Mouse (Mus musculus) gonadal fat pad, adult 2 months (tissue): ENCODE data around the gene Prpf18. TPM values are rescaled to one million over a fixed set of nuclear protein-coding genes. Genes with fewer than 3 reads are reported as not detected.
"Not testable (repeated sequence)": the region's sequence is repeated elsewhere in the genome, so short reads cannot be mapped to it uniquely, and the experiment has no call there.

Source experiments
- DNase-seq: peaks from one replicate; pipeline ENCODE4 v3.0.0-alpha.2; 2012; ENCODE audit warnings: low read depth
- polyA plus RNA-seq: library from polyadenylated mRNA; depleted of rRNA; stranded (reverse); fragments of >200 nt; gene quantifications from 2 replicates; pipeline ENCODE4 v1.2.3, GENCODE M21; 2012

Gene Prpf18
- polyA plus RNA-seq, 1 experiment = 11.3 TPM

- DNase-seq = not testable (repeated sequence)
Measured at GRCm38 (mm10) chr2:4614276-4614929, 37.5 kb downstream of the Prpf18 start.

- DNase-seq = no peak
Measured at GRCm38 (mm10) chr2:4611704-4612103, 40.2 kb downstream of the Prpf18 start.

DNA sequence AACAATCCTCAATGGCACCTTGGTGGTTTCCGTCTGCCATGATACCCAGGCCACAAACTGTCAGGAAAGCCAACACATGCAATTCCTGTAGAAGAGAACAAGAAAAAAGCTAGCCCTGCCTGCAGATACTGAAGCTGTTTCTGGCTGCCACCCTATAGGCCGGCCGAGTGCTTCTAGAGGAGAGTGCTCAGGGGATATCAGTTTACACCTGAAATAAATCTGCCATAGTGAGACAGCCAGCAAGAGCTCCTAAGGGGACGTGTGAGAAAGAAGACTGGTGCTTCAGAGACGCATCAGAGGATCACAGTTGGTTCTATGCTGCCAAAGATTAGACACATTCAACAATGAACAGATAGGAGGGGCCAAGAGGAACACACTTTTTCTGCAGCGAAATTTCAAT is 40.6 kb downstream of the Prpf18 start:
- DNase-seq = no peak

GRCm38 (mm10) chr2:4609433-4609832 is 42.5 kb downstream of the Prpf18 start:
- DNase-seq = no peak

DNA sequence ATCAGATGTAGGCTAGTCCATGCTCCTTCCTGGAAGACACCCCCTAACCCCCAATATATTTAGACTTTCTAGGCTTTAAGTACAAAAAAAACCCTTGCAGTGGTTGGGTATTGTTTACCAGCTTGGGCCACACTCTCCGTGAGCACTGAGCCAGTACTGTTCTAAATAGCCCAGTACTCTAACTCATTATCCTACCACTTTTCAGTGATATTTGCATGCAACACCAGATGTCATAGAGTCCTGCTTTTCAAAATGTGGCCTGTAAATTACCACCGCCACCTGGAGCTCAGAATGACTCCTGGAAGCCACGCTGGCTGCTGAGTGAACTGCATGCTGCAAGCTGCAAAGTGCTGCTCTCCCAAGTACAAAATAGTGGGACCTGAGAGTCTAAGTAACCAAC is 43.7 kb downstream of the Prpf18 start:
- no peak for DNase-seq

- DNase-seq = no peak
Measured at GRCm38 (mm10) chr2:4606559-4606958, 45.4 kb downstream of the Prpf18 start.

DNA sequence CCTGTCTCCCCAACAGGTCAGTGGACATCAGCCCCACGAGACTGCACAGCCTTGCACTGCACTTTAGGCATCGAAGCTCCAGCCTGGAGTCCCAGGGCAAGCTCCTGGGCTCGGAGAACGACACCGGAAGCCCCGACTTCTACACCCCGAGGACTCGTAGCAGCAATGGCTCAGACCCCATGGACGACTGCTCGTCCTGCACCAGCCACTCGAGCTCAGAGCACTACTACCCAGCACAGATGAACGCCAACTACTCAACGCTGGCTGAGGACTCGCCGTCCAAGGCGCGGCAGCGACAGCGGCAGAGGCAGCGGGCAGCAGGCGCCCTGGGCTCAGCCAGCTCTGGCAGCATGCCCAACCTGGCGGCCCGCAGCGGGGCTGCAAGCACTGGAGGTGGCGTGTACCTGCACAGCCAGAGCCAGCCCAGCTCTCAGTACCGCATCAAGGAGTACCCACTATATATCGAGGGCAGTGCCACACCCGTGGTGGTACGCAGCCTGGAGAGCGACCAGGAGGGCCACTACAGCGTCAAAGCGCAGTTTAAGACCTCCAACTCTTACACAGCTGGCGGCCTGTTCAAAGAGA is 48.5 kb downstream of the Prpf18 start:
- DNase-seq = no peak

- DNase-seq = no peak
Measured at GRCm38 (mm10) chr2:4601034-4601890, 50.7 kb downstream of the Prpf18 start.

- no peak for DNase-seq
Measured at GRCm38 (mm10) chr2:4596992-4597391, 54.9 kb downstream of the Prpf18 start.

DNA sequence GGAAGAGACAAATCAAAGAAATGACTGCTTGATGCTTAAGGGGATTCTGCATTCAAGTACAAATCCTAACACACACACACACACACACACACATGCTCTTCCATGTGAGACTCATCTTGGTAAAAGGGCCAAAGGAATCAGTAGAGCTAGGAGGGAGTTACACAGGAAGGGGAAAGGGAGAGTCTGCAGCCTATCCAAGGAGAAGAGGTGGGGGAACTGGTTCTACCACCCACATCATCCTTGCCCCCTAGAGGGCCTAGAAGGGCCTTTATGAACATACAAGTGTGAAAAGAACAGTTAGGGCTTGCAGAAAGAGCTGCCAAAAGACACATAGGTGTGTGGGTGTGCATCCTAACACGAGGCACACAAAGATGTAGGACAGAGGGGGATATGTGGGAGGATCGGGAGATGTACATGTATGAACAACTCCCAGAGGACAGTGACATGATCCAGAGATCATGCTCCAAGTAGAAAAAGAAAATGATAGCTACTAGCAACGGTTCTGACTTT is 58.0 kb downstream of the Prpf18 start:
- peak; percentile 84 for DNase-seq

GRCm38 (mm10) chr2:4593433-4593832 is 58.5 kb downstream of the Prpf18 start:
- DNase-seq = no peak

DNA sequence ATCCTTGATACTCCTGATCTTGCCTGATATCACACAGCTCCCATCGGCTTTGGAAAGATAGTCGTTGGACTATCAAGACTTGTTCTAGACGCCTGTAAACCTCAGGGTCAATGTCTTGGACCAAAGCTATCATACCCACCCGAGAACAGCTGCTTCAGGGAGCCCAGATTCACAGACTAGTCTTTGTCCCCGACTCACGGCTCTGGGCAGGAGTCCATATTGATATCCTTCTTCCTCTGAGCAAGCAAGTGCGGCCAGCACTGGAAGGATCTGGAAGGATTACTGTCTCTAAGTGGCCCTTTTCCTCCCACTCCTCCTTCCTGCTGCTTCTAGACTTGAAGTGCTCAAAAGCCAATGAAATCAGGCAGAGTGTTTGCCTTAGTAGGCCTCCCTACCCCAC is 59.2 kb downstream of the Prpf18 start:
- no peak for DNase-seq

DNA sequence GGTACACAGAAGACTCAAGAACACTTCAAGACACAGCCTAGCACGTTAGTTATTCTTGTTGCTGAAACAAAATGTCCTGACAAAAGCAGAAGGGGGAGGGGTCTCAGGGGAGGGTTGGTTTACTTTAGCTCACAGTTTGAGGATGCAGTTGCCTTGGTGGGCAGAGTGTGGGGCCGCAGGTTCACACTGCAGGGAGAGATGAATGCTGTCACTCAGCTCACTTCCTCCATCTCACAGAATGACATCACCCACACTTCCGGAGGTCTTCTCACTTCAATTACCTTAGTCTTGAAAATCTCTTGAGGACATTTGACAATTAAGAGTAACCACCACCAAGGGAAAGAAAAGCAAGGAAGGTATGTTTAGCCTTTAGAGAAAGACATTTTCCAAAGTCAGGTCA is 60.3 kb downstream of the Prpf18 start:
- no peak for DNase-seq

- DNase-seq = no peak
Measured at GRCm38 (mm10) chr2:4587685-4588409, 64.1 kb downstream of the Prpf18 start.

- DNase-seq = no peak
Measured at GRCm38 (mm10) chr2:4586245-4586644, 65.7 kb downstream of the Prpf18 start.

- no peak for DNase-seq
Measured at GRCm38 (mm10) chr2:4584252-4584651, 67.7 kb downstream of the Prpf18 start.

- DNase-seq = peak; percentile 74
Measured at GRCm38 (mm10) chr2:4582930-4583329, 69.0 kb downstream of the Prpf18 start.

DNA sequence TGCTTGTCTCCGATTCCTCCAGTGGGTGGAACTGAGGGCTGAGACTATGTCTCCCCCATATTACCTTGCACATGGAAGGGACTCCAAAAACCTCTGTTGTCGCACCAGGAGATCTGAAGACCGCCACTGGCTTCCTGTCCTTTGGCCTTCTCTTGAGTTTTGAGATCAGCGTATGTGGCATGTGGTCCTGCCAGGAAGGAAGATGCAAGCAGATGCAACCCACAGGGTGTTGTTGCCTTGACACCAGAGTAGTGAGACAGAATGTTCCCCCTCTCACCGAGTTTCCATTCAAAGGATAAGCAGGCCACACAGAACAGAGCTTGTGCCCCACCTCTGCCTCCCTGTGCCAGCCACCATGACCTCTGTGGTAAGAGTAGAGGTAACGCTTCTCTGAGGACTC is 71.2 kb downstream of the Prpf18 start:
- DNase-seq = no peak

DNA sequence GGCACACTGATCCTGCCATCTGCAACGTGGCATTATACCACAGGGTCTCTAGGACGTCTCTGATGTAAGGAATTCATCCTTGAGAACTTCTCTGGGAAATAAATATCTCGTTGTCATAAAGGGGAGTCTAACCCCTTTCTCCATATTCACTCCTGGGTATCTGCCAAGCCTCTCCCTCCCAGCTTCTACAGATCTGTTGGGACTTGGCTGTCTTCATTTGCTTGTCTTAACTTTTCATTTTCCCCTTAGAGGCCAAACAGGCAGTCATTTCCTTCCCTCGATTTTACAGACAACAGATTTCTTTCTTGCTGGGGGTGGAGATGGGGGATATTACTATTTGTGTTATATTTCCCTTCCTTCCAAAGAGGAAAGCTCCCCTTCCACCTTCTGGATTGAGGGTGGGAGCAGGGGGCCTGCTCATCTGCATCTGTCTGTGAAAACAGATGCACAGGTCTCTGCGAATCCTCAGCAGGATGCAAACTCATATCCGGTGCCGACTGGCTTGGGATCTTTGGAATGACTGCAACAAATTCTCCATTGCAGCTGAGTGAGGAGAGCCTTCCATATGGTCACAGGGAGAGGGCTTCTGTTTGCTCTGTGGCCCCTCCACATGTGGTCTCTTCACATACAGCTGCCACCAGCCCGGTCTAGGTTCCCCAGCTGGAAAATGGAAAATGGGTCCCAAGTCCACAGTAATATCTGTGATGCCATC is 72.4 kb downstream of the Prpf18 start:
- DNase-seq = no peak

GRCm38 (mm10) chr2:4578291-4578690 is 73.6 kb downstream of the Prpf18 start:
- no peak for DNase-seq

GRCm38 (mm10) chr2:4575975-4576374 is 75.9 kb downstream of the Prpf18 start:
- DNase-seq = no peak
